Mouse (Mus musculus) cerebellum, postnatal 4 days (tissue): Measurements from ENCODE around the gene Rfxank.

Source experiments
- DNase-seq, 2 experiments: peaks; one replicate each; pipeline ENCODE4 v3.0.0; 2022; ENCODE audit warnings: low spot score in 2 of 2, mixed read lengths in 1 of 2

Gene Rfxank

DNA sequence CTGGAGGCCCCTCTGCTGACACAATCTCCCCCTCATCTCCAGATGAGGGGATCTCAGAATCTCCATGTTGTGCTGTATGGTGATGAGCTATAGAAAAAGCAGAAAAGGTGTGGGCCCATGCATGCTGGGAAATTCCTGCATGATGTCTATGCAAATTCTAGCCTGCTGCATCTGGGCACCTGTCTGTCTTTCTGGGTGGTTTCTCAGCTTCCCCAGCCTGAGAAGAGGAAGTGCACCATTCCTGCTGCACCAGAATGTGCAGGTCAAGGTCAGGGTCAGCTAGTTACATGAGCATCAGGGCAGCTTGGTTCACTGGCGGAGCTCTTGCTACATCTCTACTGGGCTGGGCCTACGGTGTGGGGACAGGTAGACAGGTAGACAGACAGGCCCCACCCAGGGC lies 28.5 kb downstream of the Rfxank start:
- DNase-seq: no peak

DNA sequence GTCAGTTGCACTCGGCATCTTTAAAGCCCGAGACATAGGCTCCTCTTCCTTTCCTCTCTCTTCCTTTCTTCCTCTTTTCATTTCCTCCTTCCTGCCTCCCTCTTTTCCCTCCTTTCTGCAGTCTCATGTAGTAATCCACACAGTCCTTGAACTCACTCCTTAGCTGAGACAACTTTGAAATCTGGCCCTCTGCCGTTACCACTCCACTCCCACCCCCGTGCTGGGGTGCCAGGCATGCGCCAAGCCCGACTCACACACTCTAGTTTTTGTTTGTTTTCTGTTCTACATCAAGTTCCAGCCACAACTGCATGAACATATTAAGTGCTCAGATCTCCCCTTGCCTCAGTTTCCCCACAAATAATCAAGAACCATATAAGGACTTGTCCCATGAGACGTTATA lies 34.0 kb downstream of the Rfxank start:
- no peak for DNase-seq

- no peak for DNase-seq
Observed at GRCm38 (mm10) chr8:70104506-70104905, 34.4 kb downstream of the Rfxank start.

DNA sequence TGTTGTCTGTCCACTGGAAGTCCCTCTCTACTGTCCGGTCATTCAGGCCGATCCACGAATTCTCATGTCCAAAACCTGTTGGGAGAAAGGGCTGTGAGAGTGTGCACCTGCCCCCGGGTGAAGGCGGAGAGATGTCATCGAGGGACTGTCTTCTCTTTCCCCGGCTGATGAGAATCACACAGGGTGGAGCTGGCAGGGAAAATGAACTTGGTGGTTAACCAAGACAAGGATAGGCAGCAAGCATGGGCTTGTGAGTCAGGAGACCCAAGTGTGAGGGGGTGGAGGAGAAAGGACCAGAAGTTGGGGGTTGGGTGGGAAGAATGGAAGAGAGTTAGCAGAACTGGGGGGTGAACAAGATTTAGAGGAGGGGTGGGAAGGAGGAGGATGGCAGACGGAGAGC lies 38.7 kb downstream of the Rfxank start:
- DNase-seq: no peak

GRCm38 (mm10) chr8:70099276-70099675 lies 39.7 kb downstream of the Rfxank start:
- DNase-seq: no peak

DNA sequence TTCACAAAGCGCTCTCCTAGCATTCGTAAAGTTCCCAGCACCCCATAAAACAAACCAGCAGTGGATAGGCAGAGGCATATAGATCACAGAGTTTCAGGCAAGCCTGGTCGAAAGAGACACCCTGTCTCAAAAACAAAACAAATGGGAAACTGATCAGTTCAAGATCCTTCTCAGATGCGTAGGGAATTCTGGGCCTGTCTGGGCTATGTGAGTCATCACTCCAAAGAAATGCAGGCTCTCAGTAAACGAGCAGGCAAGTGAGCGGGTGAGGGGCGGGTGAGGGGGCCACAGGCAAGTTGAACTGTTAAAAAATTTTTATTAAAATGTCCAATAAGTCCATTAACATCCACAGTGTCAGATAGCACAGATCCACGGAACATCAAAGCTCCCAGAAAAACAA lies 46.2 kb downstream of the Rfxank start:
- no peak for DNase-seq

GRCm38 (mm10) chr8:70089296-70089960 lies 49.5 kb downstream of the Rfxank start:
- no peak for DNase-seq

- DNase-seq: peak in 1 of 2 experiments; percentile 51
Observed at GRCm38 (mm10) chr8:70087836-70088650, 50.9 kb downstream of the Rfxank start.

GRCm38 (mm10) chr8:70087237-70087636 lies 51.7 kb downstream of the Rfxank start:
- no peak for DNase-seq

DNA sequence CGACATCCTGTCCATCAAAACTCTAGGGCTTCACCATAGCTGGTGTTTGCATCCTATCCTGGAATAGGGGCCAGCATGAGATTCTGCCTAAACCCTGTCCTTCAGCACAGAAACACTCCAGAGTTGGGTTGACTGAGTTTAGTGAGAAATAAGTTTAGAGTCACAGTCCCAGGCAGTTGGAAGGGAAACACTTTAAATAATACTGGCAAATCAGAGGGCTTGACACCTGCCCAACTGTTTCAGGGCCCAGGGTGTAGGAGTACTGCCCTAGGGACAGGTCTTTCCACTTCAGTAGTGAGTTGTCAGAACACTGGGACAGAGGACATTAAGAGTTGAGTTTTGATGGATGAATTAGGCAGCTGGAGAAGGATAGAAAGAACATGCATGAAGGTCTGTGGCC lies 52.8 kb downstream of the Rfxank start:
- no peak for DNase-seq

DNA sequence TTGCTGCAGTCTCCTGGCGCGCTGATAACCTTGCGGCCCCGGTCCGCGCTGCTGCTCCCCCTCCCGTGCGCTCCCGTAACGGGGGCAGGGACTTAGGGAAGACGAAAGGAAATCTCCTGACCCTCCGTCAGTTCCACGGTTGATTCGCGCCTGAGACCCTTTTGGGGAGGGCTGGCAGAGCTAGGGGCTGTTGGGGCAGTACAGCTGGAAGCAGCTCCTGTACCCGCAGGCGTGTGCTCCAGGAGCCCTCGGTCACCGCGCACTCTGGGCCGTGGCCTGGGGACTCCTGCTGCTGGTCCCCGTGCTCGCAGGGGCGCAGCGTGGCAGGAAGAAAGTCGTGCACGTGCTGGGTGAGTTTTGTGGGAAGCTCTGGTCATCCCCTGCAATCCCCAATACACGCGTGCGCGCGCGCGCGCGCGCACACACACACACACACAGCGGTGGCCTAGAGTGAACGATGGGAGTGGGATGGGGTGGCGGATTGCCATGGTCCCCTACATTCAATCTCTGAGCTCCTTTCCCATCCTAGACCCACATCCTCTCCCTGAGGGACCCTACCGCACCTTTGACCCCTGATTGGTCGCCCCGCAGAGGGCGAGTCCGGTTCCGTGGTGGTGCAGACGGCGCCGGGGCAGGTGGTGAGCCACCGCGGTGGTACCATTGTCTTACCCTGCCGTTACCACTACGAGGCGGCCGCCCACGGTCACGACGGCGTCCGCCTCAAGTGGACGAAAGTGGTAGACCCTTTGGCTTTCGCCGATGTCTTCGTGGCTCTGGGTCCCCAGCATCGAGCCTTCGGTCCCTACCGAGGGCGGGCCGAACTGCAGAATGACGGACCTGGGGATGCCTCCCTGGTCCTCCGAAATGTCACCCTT lies 54.5 kb downstream of the Rfxank start:
- DNase-seq: peak in 1 of 2 experiments; percentile 32

GRCm38 (mm10) chr8:70083285-70083684 lies 55.7 kb downstream of the Rfxank start, which contains the start of gene Hapln4:
Gene Hapln4 (plus strand): TSS chr8:70083457.
- peak in 1 of 2 experiments; percentile 49 for DNase-seq

DNA sequence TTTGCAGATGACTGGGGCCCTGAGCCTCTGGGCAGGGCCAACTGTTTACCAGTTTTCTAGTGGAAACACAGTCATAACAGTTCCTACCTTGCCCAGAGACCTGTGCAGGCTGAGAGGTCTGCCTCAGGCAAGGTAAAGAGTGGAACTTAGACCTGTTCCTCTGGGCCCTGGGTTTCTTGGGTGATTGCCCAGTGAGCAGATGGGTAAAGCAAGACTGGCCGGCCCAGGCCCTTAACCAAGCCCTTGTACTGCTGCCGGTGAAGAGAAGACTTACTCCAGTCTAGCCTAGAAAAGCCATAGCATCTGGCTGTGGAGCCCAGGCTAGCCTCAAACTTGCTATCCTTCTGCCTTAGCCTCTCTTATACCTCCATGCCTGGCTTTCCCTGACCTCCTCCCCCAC lies 57.0 kb downstream of the Rfxank start:
- DNase-seq: no peak
